Mouse (Mus musculus): ENCODE data around the gene Gm21834. TPM values are rescaled to one million over a fixed set of nuclear protein-coding genes. Genes with fewer than 3 reads are reported as not detected.

The Gm21834 gene
- polyA plus RNA-seq (2016; fragmentation: Nextera tagmentation; extraction: Ambion mirVana), result not detected in 2 replicates

DNA sequence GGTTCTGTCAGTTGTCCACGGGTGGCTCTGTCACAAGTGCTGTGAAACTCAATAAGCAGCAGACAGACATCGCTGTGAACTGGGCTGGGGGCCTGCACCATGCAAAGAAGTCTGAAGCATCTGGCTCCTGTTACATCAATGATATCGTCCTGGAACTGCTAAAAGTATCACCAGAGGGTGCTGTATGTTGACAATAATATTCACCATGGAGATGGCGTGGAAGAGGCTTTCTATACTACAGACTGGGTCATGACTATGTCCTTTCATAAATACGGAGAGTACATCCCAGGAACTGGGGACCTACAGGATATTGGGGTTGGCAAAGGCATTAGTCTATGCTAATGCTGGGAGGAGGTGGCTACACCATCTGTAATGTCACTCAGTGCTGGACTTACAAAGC lies at the start of gene Gm21834:
Gm21834 (minus strand) TSS at position 101 of the 400 bp plus-strand sequence.
- 84% methylated on average over 5 of the region's 5 CpGs for WGBS
- H3K4me2 ChIP-seq, result no peak within 1 kb of the TSS
- H3K36me3 ChIP-seq (replicated peaks), result no peaks in the 10 kb centered on the region
- H3K9me3 ChIP-seq, result no peaks in the 10 kb centered on the region
- no peak within 1 kb of the TSS for H3K4me3 ChIP-seq (replicated peaks)
- no peaks in the 10 kb centered on the region for H3K27me3 ChIP-seq
- no peak within 1 kb of the TSS for H3K27ac ChIP-seq
- H3K9ac ChIP-seq, result no peak within 1 kb of the TSS
- ATAC-seq (ENCODE audit: low FRiP score), result no peak
- no peaks in the 10 kb centered on the region for H3K4me1 ChIP-seq

DNA sequence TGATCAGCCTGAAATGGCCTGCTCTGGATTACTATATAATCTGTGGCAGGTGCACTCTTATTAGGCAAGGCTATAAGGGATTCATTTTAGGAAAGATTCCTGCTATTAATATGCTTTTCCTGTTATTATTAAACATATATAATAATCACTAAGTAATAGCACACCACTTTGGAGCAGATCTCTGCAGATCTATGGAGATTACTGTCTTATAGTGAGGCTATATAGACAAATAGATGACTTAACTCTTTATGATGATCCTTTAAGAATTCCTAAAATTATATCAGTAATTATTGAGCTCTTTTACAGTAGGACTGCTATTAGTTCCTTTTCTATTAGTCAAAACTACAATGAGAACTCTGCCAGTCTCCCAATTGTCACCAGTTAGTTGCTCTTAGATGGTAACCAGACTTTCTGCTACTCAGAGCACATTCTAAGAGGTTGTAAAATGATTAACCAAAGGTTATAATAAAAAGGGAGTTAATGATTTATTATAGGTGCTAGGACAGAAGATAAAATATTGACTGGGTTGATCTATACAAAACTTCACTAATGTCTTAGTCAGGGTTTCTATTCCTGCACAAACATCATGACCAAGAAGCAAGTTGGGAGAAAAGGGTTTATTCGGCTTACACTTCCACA lies 46.3 kb upstream of the Gm21834 start:
- H3K4me1 ChIP-seq, result no peaks in the 10 kb centered on the region
- H3K4me3 ChIP-seq (replicated peaks), result no peak overlapping the region
- no peak overlapping the region for H3K4me2 ChIP-seq
- no peaks in the 10 kb centered on the region for H3K27me3 ChIP-seq
- 74% methylated on average over 1 of the region's 1 CpGs for WGBS
- no peaks in the 10 kb centered on the region for H3K9me3 ChIP-seq
- H3K36me3 ChIP-seq (replicated peaks), result no peaks in the 10 kb centered on the region
- no peak for ATAC-seq (ENCODE audit: low FRiP score)
- H3K9ac ChIP-seq, result no peak overlapping the region
- no peak overlapping the region for H3K27ac ChIP-seq

DNA sequence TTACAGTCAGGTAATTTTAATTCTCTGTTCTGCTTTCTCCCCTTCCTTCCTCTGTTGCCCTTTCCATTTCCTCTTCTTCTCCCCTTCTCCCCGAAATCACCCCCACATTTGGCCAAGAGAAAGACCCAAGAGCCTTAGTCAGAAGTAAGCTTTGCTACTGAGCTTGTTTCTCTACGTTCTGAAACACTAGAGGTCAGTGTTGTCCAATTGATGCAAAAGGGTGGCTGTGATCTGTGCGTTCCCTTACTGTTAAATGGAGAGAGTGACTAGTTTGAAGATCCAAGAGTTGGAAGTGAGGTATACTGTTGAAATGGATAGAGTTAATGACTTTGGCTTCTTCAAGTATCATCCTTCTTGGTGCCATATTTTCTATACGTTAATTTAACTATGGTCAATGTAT lies 28.9 kb upstream of the Gm21834 start:
- H3K4me2 ChIP-seq, result no peak overlapping the region
- WGBS, result 17% methylated on average over 4 of the region's 4 CpGs
- no peaks in the 10 kb centered on the region for H3K36me3 ChIP-seq (replicated peaks)
- peaks cover 3% of the 10 kb centered on the region; the same call in 1 of the 2 replicates for H3K27me3 ChIP-seq
- 0 out of 2 replicates have a peak, but pooled peaks cover 3% of the 10 kb centered on the region for H3K4me1 ChIP-seq
- no peak overlapping the region for H3K9ac ChIP-seq
- no peak overlapping the region for H3K27ac ChIP-seq
- H3K4me3 ChIP-seq (replicated peaks), result no peak overlapping the region
- H3K9me3 ChIP-seq, result no peaks in the 10 kb centered on the region
- peak; percentile 56; the same call in 1 of the 2 replicates for ATAC-seq (ENCODE audit: low FRiP score)

DNA sequence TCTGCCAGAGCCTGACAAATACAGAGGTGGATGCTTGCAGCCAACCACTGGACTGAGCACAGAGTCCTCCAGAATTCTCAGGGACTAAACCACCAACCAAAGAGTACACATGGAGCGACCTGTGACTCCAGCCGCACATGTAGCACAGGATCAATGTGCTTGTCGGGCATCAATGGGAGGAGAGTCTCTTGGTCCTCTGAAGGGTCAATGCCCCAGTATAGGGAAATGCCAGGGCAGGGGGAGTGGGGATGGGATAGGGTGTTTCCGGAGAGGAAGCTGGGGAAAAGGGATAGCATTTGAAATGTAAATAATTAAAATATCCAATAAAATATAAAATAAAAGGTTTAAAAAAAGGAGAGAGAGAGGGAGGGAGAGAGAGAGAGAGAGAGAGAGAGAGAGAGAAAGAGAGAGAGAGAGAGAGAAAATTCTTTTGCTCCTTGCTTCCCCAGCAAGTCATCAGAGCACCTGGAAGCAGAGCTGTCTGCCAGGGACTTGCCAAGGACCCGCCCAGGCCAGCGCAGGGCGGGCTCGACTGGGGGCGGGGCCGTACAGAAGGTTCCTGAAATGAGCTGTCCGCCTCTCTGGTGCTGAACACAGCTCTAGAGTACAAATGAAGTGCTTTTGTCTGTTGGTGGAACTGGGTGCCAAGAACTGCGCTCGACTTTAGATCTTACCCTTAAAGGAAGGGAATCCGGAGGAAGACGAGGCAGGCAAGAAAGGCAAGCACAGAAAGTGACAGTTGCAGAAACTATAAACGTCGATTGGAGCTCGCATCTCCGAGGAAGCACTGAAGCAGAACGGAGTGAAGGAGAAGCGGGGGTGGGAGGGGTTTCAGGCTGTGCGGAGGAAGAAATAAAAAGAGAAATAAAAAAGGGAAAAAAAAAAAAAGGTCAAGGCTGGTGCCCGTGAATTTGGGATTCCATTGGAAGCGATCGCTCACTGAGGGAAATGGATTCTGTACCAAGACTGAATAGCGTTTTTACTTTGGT lies 26.9 kb upstream of the Gm21834 start, which contains the start of gene Cntnap5c:
Cntnap5c (plus strand) TSS at position 949 of the 989 bp plus-strand sequence.
- H3K27ac ChIP-seq, result no peak within 1 kb of the TSS
- H3K9ac ChIP-seq, result no peak within 1 kb of the TSS
- H3K4me1 ChIP-seq, result 0 out of 2 replicates have a peak, but pooled peaks cover 3% of the 10 kb centered on the region
- ATAC-seq (ENCODE audit: low FRiP score), result peak; percentile 91
- no peaks in the 10 kb centered on the region for H3K9me3 ChIP-seq
- H3K4me3 ChIP-seq (replicated peaks), result peak within 1 kb of the TSS; percentile 29
- peaks cover 3% of the 10 kb centered on the region; the same call in 1 of the 2 replicates for H3K27me3 ChIP-seq
- H3K4me2 ChIP-seq, result peak within 1 kb of the TSS; percentile 53
- no peaks in the 10 kb centered on the region for H3K36me3 ChIP-seq (replicated peaks)
- whole genome bisulfite sequencing, result 19% methylated on average over 26 of the region's 26 CpGs

DNA sequence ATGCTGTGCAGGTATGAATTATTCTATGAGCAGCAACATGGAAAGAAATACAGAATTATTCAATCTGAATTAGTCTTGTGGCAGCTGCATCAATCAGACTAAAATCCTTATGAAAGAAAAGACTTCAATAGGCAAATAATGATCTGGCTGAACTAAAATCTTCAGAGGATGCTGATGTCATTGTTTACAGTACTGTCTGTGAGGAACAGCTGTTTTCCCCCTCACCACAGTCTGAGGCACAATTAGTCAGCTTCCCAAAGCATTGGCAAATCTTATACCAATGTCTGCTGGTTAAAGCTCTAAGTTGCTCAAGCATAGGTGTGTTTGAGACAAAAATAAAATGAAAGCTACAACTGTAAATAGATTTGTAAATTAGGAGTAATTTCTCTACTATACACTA lies 25.3 kb upstream of the Gm21834 start:
- ATAC-seq (ENCODE audit: low FRiP score), result no peak

DNA sequence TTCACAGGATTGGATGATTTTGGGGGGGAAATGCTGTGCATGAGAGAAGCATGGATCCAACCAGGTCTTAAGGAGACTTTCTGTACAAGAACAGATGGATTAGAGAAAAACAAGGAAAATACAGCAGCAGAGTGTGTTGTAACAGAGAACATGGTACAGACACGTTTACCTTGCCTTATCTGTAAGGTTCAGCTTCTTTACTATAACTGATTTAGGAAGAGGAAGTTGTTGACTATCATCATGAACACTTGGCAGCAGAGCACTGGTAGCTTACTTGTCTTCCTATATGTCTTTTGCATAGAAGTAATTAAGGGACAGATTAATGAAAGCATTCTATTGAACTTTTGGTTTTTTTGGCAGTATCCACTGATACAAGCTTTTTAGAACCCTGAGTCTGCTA lies 16.0 kb upstream of the Gm21834 start:
- Histone ChIP-seq H3K4me2 (no peak overlapping the region), H3K4me1 (no peaks in the 10 kb centered on the region), H3K4me3 (replicated peaks) (no peak overlapping the region), H3K36me3 (replicated peaks) (no peaks in the 10 kb centered on the region), H3K9me3 (no peaks in the 10 kb centered on the region), H3K27ac (no peak overlapping the region), H3K27me3 (no peaks in the 10 kb centered on the region), H3K9ac (no peak overlapping the region)
- ATAC-seq (ENCODE audit: low FRiP score), result no peak
- WGBS, result 86% methylated on average over 1 of the region's 1 CpGs

More for the DNA sequence above, 25.3 kb upstream of the Gm21834 start:
- Histone ChIP-seq H3K4me3 (replicated peaks) (no peak overlapping the region), H3K27ac (no peak overlapping the region), H3K27me3 (peaks cover 3% of the 10 kb centered on the region; the same call in 1 of the 2 replicates), H3K4me2 (no peak overlapping the region), H3K9ac (no peak overlapping the region), H3K4me1 (0 out of 2 replicates have a peak, but pooled peaks cover 3% of the 10 kb centered on the region), H3K36me3 (replicated peaks) (no peaks in the 10 kb centered on the region), H3K9me3 (no peaks in the 10 kb centered on the region)

DNA sequence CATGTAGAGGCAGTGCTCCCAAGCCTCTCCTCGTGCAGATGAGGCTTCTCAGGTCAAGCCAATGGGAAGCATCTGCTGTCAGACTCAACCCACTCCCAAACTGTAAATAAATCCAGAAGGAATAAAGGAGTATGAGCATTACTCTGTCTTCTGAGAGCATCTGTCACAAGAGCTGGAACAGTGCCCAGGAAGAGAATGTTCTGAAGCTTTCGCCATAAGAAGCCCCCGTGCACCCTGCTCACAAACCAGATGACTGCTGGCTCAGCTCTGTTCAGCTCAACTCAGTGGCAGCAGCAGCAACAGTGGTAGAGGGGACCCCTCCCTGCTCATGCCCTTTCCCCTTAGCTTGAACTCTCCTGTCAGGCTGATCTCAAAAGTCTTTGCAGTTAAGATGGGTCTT lies 47.2 kb downstream of the Gm21834 start:
- Histone ChIP-seq H3K27me3 (no peaks in the 10 kb centered on the region), H3K9me3 (no peaks in the 10 kb centered on the region), H3K27ac (no peak overlapping the region), H3K4me2 (no peak overlapping the region), H3K4me3 (replicated peaks) (no peak overlapping the region), H3K9ac (no peak overlapping the region), H3K4me1 (no peaks in the 10 kb centered on the region), H3K36me3 (replicated peaks) (no peaks in the 10 kb centered on the region)
- no peak for ATAC-seq (ENCODE audit: low FRiP score)
- WGBS, result 75% methylated on average over 3 of the region's 3 CpGs

Other genes starting within 250 kb of the Gm21834 start
- gene Vmn2r120, start 196.7 kb downstream of the Gm21834 start, polyA plus RNA-seq (2016; fragmentation: Nextera tagmentation; extraction: Ambion mirVana), result not detected in 2 replicates
- gene Cntnap5c, start 27.4 kb upstream of the Gm21834 start, polyA plus RNA-seq (2016; fragmentation: Nextera tagmentation; extraction: Ambion mirVana), result 0.21 and 0.32 TPM in 2 replicates

Data from forebrain, embryonic 12.5 days (tissue).